In genomic region chr2:166226929-166227328, GRCm38 (mm10) we compare ENCODE assay signal across 13 mouse cellular contexts.
DNase-seq lines count a peak whose midpoint lies in the region; ATAC-seq and TF ChIP-seq lines count a peak whose summit lies in the region.
"Had no signal": no experiment of that assay in that cellular context is flagged by ENCODE, and none has a peak within 500 bp of the region (broad histone marks: within the 10 kb centered on the region; RNA-seq: fewer than 3 reads in every experiment).

No protein-coding gene starts in this region.

- TF ChIP-seq CTCF in kidney, adult 2 months (conservative IDR thresholded peaks at IDR 0.05; ENCODE audit: insufficient read depth, insufficient read length, low read depth, low read length) = no peak

- H3K4me1 ChIP-seq in kidney, adult 2 months (ENCODE audit: control insufficient read depth, insufficient read depth, low read length) = no peaks in the 10 kb centered on the region
- peaks cover 10% of the 10 kb centered on the region; the same call in 1 of the 2 replicates for H3K4me1 ChIP-seq in limb, embryonic 11.5 days (ENCODE audit: control insufficient read depth, insufficient read depth, low read length)

- DNase-seq in kidney, adult 2 months = peak; percentile 12
- DNase-seq in kidney, adult 18-20 months = no peak
- DNase-seq in NIH3T3 (ENCODE audit: low read depth) = peak; percentile 17
- DNase-seq in embryo, embryonic 9.5 days (ENCODE audit: extremely low spot score) = peak; percentile 42
- DNase-seq in limb, embryonic 11.5 days (ENCODE audit: low spot score) = no peak
- no peak for DNase-seq in left cerebral cortex, postnatal 14 days (ENCODE audit: low spot score in 2 of 2)
- DNase-seq in urinary bladder, adult 2 months (ENCODE audit: low spot score) = no peak
- DNase-seq: cerebellum, adult 9-11 months; heart, postnatal 4 days; liver, embryonic 13.5 days; lung, postnatal 4 days; right cerebral cortex, postnatal 4 days; thymus, postnatal 25 days had no signal

- intact Hi-C loops in left cerebral cortex, postnatal 14 days (cut with DNase I) = no loop called here

- no peak overlapping the region for H3K27ac ChIP-seq in kidney, adult 2 months (ENCODE audit: insufficient read depth, low read depth, low read length)
- H3K27ac ChIP-seq in limb, embryonic 11.5 days (replicated peaks; ENCODE audit: low read depth, low read length) = peak overlapping the region; percentile 42
- H3K27ac ChIP-seq: liver, embryonic 13.5 days had no signal

- TF ChIP-seq POLR2A in kidney, adult 2 months (IDR thresholded peaks at IDR 0.05; ENCODE audit: low read depth, low read length) = no peak

- no peaks in the 10 kb centered on the region for H3K27me3 ChIP-seq in kidney, adult 2 months (replicated peaks; ENCODE audit: control insufficient read depth, insufficient read depth, low read length)
- H3K27me3 ChIP-seq in limb, embryonic 11.5 days (ENCODE audit: control insufficient read depth, insufficient read depth, low read length) = no peaks in the 10 kb centered on the region
- H3K27me3 ChIP-seq: liver, embryonic 13.5 days had no signal

- H3K4me3 ChIP-seq in kidney, adult 2 months (ENCODE audit: insufficient read depth, low read depth, low read length) = no peak overlapping the region
- H3K4me3 ChIP-seq in limb, embryonic 11.5 days (ENCODE audit: low read depth, low read length) = no peak overlapping the region
- H3K4me3 ChIP-seq: liver, embryonic 13.5 days had no signal

- 47% methylated on average over 3 of the region's 3 CpGs for WGBS in kidney, adult 2 months
- 47% methylated on average over 3 of the region's 3 CpGs for WGBS in limb, embryonic 11.5 days

- H3K4me2 ChIP-seq in limb, embryonic 11.5 days (ENCODE audit: low read depth, severe bottlenecking) = no peak overlapping the region
- H3K4me2 ChIP-seq: liver, embryonic 13.5 days had no signal

- ATAC-seq in limb, embryonic 11.5 days (ENCODE audit: insufficient number of reproducible peaks, low FRiP score, low TSS enrichment, low read depth) = no peak

- no peak overlapping the region for H3K9ac ChIP-seq in limb, embryonic 11.5 days (ENCODE audit: low read length)
- H3K9ac ChIP-seq: liver, embryonic 13.5 days had no signal

- H3K9me3 ChIP-seq in limb, embryonic 11.5 days (ENCODE audit: control insufficient read depth, low read length) = no peaks in the 10 kb centered on the region
- H3K9me3 ChIP-seq: liver, embryonic 13.5 days had no signal

- H3K36me3 ChIP-seq in kidney, adult 2 months (ENCODE audit: control insufficient read depth, insufficient read depth, low read length) = no peaks in the 10 kb centered on the region
- no peaks in the 10 kb centered on the region for H3K36me3 ChIP-seq in limb, embryonic 11.5 days (ENCODE audit: control insufficient read depth, insufficient read depth, low read length)
- H3K36me3 ChIP-seq: liver, embryonic 13.5 days had no signal

Comparison
In these comparisons a context has a peak if more than half of its experiments do, and no peak if none do; other contexts are left out.
1. DNase-seq: peak in kidney, adult 2 months (single experiment), NIH3T3 (single experiment) and embryo, embryonic 9.5 days (single experiment); none in kidney, adult 18-20 months (single experiment), limb, embryonic 11.5 days (single experiment), left cerebral cortex, postnatal 14 days (0 of 2) and urinary bladder, adult 2 months (single experiment).